Mouse (Mus musculus): ENCODE measurements around the gene Josd2. TPM values are rescaled to one million over a fixed set of nuclear protein-coding genes. Genes with fewer than 3 reads are reported as not detected.

Gene Josd2
- total RNA-seq (2017), result 19.0 and 20.4 TPM in 2 replicates

DNA sequence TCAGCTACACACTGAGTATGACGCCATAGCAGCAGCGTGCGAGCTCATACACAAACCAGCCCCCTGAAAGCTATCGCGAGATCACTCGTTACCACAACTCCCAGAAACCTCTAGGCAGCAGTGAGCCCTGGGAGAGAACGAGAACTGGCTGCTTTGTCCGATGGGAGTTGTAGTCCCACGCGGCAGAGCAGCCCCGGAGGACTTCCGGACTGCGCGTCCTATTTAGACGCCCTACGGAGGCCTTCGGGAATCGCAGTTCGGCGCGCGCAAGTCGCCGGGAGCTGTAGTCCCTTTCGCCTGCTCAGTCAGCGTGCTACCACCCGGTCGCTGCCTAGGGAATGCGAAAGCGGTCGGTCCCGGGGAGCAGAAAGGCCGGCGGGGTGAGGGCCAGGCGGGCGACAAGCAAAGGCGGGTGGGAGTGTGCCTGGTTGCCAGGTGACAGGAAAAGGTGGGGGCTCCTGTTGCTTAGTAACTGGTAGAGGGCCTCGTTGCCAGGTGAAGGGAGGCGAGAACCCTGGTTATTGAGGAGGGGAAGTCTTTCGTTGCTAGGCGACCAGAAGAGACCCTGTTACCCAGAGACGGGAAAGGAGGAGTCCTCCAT lies at the start of gene Josd2:
Gene Josd2 (plus strand): TSS at position 170 of the 601 bp plus-strand sequence.
- ATAC-seq (replicated peaks in 1 of 2; ENCODE audit: insufficient read depth in 1 of 2, low FRiP score in 2 of 2, low TSS enrichment in 1 of 2, low read depth in 1 of 2, poor library complexity in 2 of 2, severe bottlenecking in 2 of 2), result peak; percentile 94 to 96

DNA sequence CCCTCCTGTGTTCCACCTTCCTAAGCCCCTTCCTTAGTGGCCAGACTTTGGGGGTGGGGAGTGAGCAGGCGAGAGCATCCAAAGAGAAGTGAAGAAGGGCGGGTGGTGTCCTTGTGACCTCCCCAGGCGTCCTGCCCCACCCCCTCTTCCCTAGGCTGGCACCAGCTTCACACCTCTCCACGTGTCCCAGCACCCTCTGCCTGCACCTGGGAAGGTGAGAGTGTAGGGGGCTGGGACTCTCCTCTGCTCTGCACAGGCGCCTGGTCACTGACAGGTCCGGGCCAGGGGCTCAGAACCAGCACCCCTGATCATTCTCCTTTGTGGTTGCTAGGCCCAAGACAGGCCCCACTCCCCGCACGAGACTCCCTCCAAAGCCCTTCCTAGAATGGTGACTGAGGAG lies 40.1 kb upstream of the Josd2 start:
- ATAC-seq (replicated peaks in 1 of 2; ENCODE audit: insufficient read depth in 1 of 2, low FRiP score in 2 of 2, low TSS enrichment in 1 of 2, low read depth in 1 of 2, poor library complexity in 2 of 2, severe bottlenecking in 2 of 2), result no peak

DNA sequence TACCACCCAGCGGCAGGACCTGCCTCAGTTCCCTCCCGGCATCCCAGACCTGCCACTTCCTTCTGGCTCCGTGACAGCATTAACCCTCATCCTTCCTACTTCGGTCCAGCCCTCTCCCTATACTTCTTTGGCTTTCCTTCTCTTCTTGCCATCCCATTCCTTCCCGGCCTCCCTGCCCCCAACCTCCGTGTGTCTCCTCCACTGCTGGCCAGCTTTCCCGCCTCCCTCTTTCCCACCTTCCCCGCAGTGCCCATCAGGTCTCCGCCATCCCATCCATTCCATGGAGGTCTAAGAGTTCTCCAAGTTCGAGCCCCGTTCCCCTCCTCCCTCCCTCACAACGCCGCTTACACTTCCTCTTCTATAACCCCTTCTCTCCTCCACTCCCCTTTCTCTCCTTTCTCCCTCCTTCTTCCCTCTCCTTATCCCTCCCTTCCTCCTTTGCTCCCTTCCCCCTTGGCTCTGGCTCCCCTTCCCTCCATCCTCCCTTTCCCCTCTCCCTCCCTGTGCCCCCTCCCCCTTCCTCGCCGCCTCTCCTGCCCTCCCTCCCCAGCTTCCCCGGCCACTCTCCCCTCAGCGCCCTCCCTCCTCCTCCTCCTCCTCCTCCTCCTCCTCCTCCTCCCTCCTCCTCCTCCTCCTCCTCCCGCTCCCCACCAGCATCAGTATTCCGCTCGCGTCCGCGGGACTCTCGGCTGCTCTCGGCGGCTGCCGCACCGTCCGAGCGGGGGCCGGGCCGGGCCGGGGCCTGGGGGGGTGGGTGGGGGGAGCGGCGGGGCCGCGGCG lies 39.4 kb upstream of the Josd2 start:
- no peak for ATAC-seq (replicated peaks in 1 of 2; ENCODE audit: insufficient read depth in 1 of 2, low FRiP score in 2 of 2, low TSS enrichment in 1 of 2, low read depth in 1 of 2, poor library complexity in 2 of 2, severe bottlenecking in 2 of 2)

DNA sequence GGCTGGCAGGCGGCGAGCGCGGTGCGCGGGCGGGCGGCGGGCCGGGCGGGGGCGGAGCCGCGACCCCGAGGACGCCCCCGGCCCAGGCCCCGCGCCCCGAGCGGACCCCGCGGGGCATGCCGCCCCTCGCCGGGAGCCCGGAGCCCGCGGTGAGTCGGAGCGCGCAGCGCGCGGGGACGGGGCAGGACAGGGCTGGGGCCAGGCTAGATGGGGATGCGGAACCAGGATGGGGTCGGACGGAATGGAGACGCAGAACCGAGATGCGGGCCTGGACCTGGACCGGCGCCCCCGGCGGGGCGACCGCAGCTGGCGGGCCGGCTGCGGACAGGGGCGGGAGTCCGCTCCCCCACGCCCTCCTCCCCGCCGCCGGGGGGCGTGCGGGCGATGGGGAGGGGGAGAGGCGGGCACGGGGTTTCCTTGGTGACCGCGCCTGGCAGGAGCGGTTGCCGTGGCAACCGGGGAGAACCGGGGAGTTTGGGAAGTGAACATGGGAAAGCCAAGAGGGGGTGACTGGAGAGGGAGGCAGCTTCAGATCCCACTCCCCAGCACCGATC lies 38.7 kb upstream of the Josd2 start, which contains the start of gene Lrrc4b:
Gene Lrrc4b (plus strand): TSS at position 51 of the 554 bp plus-strand sequence.
- no peak for ATAC-seq (replicated peaks in 1 of 2; ENCODE audit: insufficient read depth in 1 of 2, low FRiP score in 2 of 2, low TSS enrichment in 1 of 2, low read depth in 1 of 2, poor library complexity in 2 of 2, severe bottlenecking in 2 of 2)

DNA sequence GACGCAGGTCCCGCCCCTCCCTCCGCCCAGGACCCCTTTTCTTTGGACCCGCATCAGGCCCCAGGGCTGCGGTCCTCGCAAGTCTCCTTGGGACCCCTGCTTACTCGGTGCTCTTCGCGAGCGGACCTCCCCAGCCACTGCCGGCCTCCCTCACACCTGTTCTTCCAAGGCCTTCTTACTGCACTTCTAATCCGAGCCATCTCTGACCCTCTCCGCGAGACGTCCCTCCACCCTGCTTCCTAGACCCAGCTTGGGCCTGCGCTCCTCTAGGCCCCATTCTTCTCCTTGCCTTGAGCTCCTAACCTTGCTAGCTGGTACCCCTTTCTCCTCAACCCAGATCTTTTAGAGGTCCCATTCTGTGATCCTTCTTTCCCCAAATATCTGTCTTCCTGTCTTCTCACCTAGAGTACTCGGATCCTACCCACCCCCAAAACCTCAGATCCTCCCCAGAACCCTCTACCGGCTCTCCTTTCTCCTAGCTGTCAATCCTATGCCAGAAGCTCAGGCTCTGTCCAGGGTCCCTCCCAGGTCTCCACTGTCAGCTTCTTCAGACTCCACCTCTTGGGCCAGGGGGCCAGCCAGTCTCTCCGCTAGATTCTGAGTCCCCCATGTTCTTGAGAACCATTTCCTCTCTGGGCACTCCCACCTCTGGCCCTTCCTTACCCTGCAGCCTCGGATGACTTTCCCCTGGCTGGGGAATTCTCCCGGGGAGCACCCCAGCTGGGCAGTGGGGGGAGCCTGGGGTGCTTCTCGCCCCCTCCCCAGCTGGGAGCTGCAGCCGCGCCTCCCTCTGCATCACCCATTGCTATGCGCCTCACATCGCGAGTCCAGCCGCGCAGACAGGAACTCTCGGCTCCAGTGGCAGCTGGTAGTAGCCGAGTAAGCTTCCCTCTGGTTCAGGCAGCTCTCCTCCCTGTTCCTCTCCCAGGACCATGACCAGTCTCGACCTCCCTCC lies 38.0 kb upstream of the Josd2 start:
- ATAC-seq (replicated peaks in 1 of 2; ENCODE audit: insufficient read depth in 1 of 2, low FRiP score in 2 of 2, low TSS enrichment in 1 of 2, low read depth in 1 of 2, poor library complexity in 2 of 2, severe bottlenecking in 2 of 2), result peak in 1 of 2 experiments; percentile 4; a peak in 1 of 4 replicates

DNA sequence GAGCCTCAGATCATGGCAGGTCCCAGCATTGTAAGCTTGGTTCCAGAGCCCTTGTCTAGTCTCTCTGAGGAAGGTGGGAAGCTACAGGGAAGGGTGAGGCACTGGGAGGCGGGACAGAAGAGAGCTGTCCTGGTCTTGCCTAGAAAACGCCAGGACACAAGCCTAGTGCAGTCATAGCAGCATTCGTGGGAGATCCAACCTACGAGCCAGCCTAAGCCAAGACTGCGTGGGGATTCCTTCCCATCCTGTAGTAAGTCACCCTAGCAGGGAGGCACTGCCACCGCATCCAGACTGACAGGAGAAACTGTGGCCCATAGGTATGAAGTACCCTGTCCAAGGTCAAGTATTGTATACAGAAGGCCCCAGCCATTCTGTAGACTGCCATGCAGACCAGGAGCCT lies 35.2 kb upstream of the Josd2 start:
- ATAC-seq (replicated peaks in 1 of 2; ENCODE audit: insufficient read depth in 1 of 2, low FRiP score in 2 of 2, low TSS enrichment in 1 of 2, low read depth in 1 of 2, poor library complexity in 2 of 2, severe bottlenecking in 2 of 2), result no peak

DNA sequence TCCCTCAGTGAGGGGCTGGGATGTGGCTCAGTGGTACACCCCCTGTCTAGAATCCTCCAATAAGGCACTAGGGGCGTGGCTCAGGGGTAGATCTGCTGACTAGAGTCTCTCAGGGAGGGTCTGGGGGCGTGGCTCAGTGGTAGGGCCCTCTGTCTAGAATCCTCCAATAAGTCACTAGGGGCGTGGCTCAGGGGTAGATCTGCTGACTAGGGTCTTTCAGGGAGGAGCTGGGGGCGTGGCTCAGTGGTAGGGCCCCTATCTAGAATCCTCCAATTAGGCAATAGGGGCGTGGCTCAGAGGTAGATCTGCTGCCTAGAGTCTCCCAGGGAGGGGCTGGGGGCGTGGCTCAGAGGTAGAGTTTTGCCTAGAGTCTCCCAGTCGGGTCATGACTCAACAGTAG lies 34.4 kb upstream of the Josd2 start:
- no peak for ATAC-seq (replicated peaks in 1 of 2; ENCODE audit: insufficient read depth in 1 of 2, low FRiP score in 2 of 2, low TSS enrichment in 1 of 2, low read depth in 1 of 2, poor library complexity in 2 of 2, severe bottlenecking in 2 of 2)

DNA sequence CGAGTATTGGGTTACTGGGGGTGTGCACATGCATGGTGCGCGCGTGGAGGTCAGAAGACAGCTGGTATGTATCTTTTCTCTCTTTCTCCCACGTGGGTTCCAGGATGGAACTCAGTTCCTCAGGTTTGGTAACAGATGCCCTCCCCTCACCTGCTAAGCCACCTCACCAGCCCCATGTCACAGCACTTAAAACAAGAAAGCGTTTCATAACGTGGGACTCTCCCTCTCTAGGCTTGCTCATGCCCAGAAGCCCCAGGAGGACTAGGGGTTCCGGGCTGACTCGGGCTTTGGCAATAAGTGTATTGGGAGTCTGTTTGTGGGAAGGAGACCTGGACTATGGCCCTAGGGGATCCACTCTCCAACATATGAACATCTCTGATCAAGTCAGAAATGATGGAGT lies 33.7 kb upstream of the Josd2 start:
- ATAC-seq (replicated peaks in 1 of 2; ENCODE audit: insufficient read depth in 1 of 2, low FRiP score in 2 of 2, low TSS enrichment in 1 of 2, low read depth in 1 of 2, poor library complexity in 2 of 2, severe bottlenecking in 2 of 2), result no peak

DNA sequence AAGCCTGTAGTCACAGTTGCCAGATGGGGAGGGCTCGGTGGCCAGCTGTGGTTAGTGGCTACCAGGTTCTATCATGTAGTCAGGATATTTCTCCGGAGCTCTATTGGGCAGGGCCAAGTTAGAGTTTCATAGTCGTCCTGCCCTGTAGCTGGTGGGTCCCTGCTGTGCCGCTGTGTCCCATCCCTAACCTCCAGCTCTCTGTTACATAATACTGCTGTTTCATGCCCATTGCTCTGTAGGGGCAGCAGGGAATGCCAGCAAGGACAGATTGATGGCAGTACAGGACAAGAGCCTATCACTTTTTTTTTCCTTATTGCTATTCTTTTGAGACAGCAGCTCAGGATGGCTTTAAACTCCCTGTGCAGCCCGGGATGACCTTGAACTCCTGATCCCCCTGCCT lies 32.0 kb upstream of the Josd2 start:
- ATAC-seq (replicated peaks in 1 of 2; ENCODE audit: insufficient read depth in 1 of 2, low FRiP score in 2 of 2, low TSS enrichment in 1 of 2, low read depth in 1 of 2, poor library complexity in 2 of 2, severe bottlenecking in 2 of 2), result no peak

DNA sequence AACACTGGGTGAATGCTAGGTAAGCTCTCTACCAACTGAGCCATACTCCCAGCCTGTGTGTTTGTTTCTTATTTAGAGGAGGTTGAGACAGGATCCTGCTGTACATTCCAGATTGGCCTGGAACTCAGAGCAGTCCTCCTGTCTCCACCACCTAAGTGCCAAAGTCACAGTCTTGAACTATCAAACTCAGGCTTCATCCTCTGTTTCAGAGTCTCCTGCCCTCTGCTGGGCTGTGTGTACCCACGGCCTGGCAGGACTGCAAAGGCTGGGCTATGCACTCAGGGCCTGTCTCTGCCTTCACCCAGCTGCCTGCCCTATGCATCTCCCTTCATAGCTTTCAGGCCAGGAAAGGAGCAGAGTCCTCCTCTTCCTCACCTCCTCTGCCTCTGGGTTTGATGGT lies 31.5 kb upstream of the Josd2 start:
- ATAC-seq (replicated peaks in 1 of 2; ENCODE audit: insufficient read depth in 1 of 2, low FRiP score in 2 of 2, low TSS enrichment in 1 of 2, low read depth in 1 of 2, poor library complexity in 2 of 2, severe bottlenecking in 2 of 2), result peak in 1 of 2 experiments; percentile 29; a peak in 2 of 4 replicates

DNA sequence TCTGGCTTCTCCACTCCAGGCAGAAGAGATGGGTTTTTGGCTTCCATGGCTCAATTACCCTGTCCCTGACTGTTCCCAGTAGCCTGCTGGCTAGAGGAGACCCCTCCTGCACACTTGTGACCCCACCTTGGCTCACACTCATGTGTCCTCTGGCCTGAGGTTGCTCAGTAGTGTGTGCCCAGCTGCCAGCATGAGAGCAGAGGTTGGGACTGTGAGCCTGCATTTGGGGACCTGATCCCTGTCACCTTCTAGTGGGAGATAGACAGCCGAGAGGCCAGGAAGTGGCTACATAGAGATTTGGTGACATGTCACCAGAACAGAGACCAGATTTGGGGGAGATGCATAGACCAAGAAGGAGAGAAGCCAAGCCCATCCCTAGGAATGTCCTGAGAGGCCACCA lies 30.6 kb upstream of the Josd2 start:
- ATAC-seq (replicated peaks in 1 of 2; ENCODE audit: insufficient read depth in 1 of 2, low FRiP score in 2 of 2, low TSS enrichment in 1 of 2, low read depth in 1 of 2, poor library complexity in 2 of 2, severe bottlenecking in 2 of 2), result no peak

DNA sequence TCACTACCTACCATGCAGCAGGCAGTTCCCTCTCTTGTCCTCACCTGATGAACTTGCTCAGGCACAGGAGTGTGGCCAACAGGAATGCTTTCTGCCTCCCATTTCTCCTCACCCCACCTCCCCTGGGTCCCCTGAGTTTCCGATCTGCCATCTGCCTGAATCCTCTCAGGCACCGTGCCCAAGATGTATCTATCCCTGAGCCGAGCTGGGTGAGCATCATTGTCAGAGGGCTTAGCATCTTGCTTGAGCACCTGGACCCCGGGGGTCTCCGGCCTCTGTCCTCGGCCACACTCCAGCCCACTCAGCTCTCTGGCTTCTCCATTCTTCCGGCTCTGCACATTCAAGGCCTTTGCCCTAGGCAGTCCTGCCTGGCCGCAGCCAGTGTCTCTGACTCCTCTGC lies 29.8 kb upstream of the Josd2 start:
- no peak for ATAC-seq (replicated peaks in 1 of 2; ENCODE audit: insufficient read depth in 1 of 2, low FRiP score in 2 of 2, low TSS enrichment in 1 of 2, low read depth in 1 of 2, poor library complexity in 2 of 2, severe bottlenecking in 2 of 2)

DNA sequence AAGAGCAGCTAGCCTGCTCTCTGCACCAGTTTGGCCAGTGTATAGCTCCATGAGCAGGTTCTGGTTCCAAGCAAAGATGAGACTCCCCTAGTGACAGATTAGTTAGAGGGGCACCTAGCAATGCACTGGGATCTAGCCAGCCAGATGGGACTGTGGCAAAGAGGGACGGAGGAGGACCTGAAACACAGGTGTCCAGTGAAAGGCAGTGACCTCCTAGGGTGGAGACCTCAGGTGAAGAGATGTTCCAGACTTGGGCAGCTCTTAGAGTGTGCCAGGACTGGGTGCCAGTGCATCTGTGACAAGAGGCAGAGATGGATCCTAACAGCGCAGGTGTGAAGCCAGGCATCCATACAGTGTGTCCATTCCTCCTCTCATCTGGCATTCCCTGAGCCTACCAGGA lies 28.1 kb upstream of the Josd2 start:
- ATAC-seq (replicated peaks in 1 of 2; ENCODE audit: insufficient read depth in 1 of 2, low FRiP score in 2 of 2, low TSS enrichment in 1 of 2, low read depth in 1 of 2, poor library complexity in 2 of 2, severe bottlenecking in 2 of 2), result no peak

DNA sequence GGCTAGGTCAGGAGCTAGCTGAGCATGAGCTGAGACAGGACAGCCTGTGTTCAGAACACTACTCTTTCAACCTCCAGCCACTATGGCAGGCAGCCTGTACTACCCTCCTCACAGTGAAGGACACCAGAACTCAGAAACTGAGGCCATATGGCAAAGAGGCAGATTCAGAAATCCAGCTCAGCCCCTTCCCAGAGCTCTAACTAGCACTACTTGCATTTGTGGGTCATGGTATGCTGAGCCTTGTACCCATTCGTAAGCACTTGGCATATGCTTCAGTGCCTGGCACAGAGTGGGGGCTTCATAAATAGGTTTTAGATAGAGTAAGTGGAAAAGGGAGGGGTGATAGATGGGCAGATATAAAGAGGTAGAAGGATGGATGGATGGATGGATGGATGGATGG lies 27.3 kb upstream of the Josd2 start:
- no peak for ATAC-seq (replicated peaks in 1 of 2; ENCODE audit: insufficient read depth in 1 of 2, low FRiP score in 2 of 2, low TSS enrichment in 1 of 2, low read depth in 1 of 2, poor library complexity in 2 of 2, severe bottlenecking in 2 of 2)

DNA sequence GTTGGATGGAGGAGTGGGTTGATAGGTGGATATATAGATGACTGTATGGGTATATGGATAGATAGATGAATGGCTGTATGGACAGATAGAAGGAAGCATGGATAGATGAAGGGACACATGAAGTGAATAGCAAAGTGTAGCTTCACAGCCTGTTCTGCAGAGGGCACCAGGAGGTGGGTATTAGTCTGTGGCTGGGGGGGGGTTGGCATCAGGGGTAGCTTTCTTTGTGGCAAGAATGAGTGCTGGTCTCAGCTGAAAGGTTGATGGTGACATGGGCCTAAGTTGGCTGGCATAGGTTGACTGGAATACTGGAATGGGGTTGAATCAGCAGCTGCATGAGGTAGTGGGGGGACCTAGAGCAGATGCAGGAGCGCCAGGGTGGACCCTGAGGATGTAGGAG lies 26.6 kb upstream of the Josd2 start:
- no peak for ATAC-seq (replicated peaks in 1 of 2; ENCODE audit: insufficient read depth in 1 of 2, low FRiP score in 2 of 2, low TSS enrichment in 1 of 2, low read depth in 1 of 2, poor library complexity in 2 of 2, severe bottlenecking in 2 of 2)

DNA sequence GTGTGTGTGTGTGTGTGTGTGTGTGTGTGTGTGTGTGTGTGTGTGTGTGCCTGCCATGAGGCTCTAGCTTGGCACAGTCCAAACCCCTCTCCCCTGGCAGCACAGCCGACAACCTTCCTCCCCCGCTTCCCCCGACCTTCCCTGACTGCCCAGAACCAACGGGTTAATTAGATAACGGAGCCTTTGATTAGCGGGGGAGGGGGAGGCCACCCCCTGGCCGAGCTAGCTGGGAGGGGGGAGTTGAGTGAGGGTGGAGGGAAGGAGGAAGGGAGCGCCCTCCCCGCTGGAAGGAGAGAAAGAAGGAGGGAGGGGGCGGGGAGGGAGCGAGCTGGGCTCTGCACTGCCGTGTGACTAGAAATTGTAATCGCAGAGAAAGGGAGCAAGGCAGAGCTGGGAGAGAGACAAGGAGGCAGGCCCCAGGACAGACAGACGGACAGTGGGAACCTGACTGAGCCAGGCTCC lies 26.1 kb upstream of the Josd2 start:
- ATAC-seq (replicated peaks in 1 of 2; ENCODE audit: insufficient read depth in 1 of 2, low FRiP score in 2 of 2, low TSS enrichment in 1 of 2, low read depth in 1 of 2, poor library complexity in 2 of 2, severe bottlenecking in 2 of 2), result no peak

DNA sequence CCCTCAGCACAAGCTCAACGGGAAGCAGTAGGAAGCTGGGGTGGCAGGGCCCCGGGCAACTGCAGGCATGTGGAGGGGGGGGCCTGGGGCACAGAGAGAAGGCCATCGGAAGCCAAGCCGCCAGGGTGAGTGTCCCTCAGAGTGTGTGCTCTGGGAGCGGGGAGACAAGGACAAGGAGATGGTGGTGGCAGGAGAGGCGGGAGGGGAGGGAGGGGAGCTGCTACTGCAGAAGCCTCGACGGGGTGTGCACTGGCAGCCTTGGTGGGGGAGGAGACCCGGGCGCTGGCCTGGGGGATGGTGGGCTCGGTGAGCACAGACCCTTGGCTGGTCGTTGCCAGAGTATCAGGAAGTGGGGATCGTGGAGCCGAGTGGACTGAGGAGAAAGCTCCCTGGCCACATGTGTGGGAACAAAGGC lies 25.4 kb upstream of the Josd2 start:
- no peak for ATAC-seq (replicated peaks in 1 of 2; ENCODE audit: insufficient read depth in 1 of 2, low FRiP score in 2 of 2, low TSS enrichment in 1 of 2, low read depth in 1 of 2, poor library complexity in 2 of 2, severe bottlenecking in 2 of 2)
